Mouse (Mus musculus) kidney, adult 2 months (tissue): ENCODE results near the gene Rgs17.

Source experiments
- CTCF ChIP-seq: fragments of 200-500 bp; conservative IDR thresholded peaks from 2 replicates; pipeline ENCODE4 v1.5.1; 2011; ENCODE audit warnings: low read depth, mild to moderate bottlenecking, control low read depth, low read length, moderate library complexity, mixed read lengths; ENCODE audit not compliant: insufficient read depth, insufficient read length
- POLR2A ChIP-seq: fragments of 200-500 bp; IDR thresholded peaks from one replicate; pipeline ENCODE4 v1.6.1; 2011; ENCODE audit warnings: low read depth, low read length, control low read depth

- no peak for TF ChIP-seq POLR2A
- no peak for TF ChIP-seq CTCF
Measured at GRCm38 (mm10) chr10:5807683-5808082, 114.5 kb downstream of the Rgs17 start.
